ENCODE assay signal across 15 mouse cellular contexts in the genomic region with DNA sequence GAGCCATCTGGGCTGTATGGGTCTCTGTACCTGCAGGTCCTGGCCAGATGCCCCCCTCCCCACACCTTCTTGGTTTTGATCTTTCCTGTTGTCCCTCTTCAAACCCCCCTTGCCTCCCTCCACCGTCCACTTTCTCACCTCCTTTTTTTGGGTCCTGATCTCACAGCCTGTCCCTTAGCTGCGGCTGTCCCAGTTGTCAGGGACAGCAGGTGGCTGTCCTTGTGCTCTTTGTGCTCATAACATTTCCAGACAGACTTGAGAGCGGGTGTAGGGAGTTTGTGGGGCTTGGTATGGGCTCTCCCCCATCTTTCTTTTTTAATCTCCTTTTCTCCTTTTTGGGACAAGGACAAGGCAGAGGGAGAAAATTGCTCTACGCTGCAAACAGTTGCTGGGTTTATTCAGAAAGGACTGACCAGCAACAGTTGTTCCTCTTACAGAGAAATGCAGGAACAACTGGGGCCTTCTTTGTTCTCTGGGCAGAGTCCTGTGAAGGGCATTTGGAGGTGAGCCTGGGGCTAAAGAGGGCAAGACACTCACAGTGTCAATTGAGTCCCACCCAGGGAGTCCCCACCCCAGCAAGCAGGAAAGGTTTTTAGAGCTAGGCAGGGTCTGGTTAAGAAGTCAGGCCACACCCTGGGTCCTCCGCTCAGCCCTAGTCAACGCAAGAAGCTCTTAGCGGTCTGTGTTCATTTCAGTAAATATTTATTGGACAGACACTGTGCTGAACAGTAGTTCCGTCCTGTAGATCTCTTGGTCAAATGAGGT.
DNase-seq lines count a peak whose midpoint lies in the region; ATAC-seq lines count a peak whose summit lies in the region.
"Had no signal": no experiment of that assay in that cellular context is flagged by ENCODE, and none has a peak within 500 bp of the region (broad histone marks: within the 10 kb centered on the region; RNA-seq: fewer than 3 reads in every experiment).

No protein-coding gene starts in this region.

- no peak overlapping the region for H3K9ac ChIP-seq in embryonic facial prominence, embryonic 14.5 days (ENCODE audit: low read depth, low read length)
- H3K9ac ChIP-seq in heart, embryonic 16.5 days (ENCODE audit: low read length), result peak overlapping the region; percentile 23
- no peak overlapping the region for H3K9ac ChIP-seq in neural tube, embryonic 13.5 days
- no peak overlapping the region for H3K9ac ChIP-seq in stomach, embryonic 15.5 days
- no peak overlapping the region for H3K9ac ChIP-seq in forebrain, embryonic 11.5 days (ENCODE audit: low read length)
- H3K9ac ChIP-seq: hindbrain, embryonic 12.5 days; lung, embryonic 14.5 days; midbrain, embryonic 12.5 days had no signal

- H3K4me3 ChIP-seq in embryonic facial prominence, embryonic 14.5 days (ENCODE audit: low read depth, low read length), result no peak overlapping the region
- no peak overlapping the region for H3K4me3 ChIP-seq in embryonic facial prominence, embryonic 10.5 days
- H3K4me3 ChIP-seq in heart, embryonic 16.5 days (ENCODE audit: low read length), result no peak overlapping the region
- no peak overlapping the region for H3K4me3 ChIP-seq in neural tube, embryonic 13.5 days
- H3K4me3 ChIP-seq in stomach, embryonic 15.5 days (replicated peaks), result no peak overlapping the region
- H3K4me3 ChIP-seq in forebrain, embryonic 11.5 days (ENCODE audit: low read depth, low read length), result no peak overlapping the region
- H3K4me3 ChIP-seq: hindbrain, embryonic 12.5 days; midbrain, embryonic 12.5 days had no signal

- no peaks in the 10 kb centered on the region for H3K9me3 ChIP-seq in embryonic facial prominence, embryonic 14.5 days (ENCODE audit: control insufficient read depth, low read length)
- H3K9me3 ChIP-seq in embryonic facial prominence, embryonic 10.5 days, result no peaks in the 10 kb centered on the region
- H3K9me3 ChIP-seq in heart, embryonic 16.5 days (replicated peaks; ENCODE audit: control insufficient read depth, low read length), result no peaks in the 10 kb centered on the region
- no peaks in the 10 kb centered on the region for H3K9me3 ChIP-seq in neural tube, embryonic 13.5 days
- no peaks in the 10 kb centered on the region for H3K9me3 ChIP-seq in stomach, embryonic 15.5 days
- no peaks in the 10 kb centered on the region for H3K9me3 ChIP-seq in forebrain, embryonic 11.5 days (ENCODE audit: control insufficient read depth, low read length)
- H3K9me3 ChIP-seq: hindbrain, embryonic 12.5 days; midbrain, embryonic 12.5 days had no signal

- intact Hi-C loops in heart, postnatal 14 days (cut with DNase I), result no loop called here

- DNase-seq in embryonic facial prominence, embryonic 14.5 days (ENCODE audit: low spot score), result peak; percentile 33
- DNase-seq in embryonic facial prominence, embryonic 10.5 days (ENCODE audit: low spot score), result no peak
- no peak for DNase-seq in heart, postnatal 14 days
- no peak for DNase-seq in neural tube, embryonic 10.5 days (ENCODE audit: extremely low spot score, low spot score)
- no peak for DNase-seq in forebrain, embryonic 11.5 days (ENCODE audit: low spot score)
- DNase-seq: adrenal gland, postnatal 10 days; cerebellum, adult 8-10 months; kidney, adult 11 months; lung, embryonic 14.5 days; thymus, postnatal 4 days had no signal

- H3K27me3 ChIP-seq in embryonic facial prominence, embryonic 14.5 days (replicated peaks; ENCODE audit: control insufficient read depth, insufficient read depth, low read length), result 0 out of 2 replicates have a peak, but pooled peaks cover 20% of the 10 kb centered on the region
- peaks cover 90% of the 10 kb centered on the region for H3K27me3 ChIP-seq in embryonic facial prominence, embryonic 10.5 days (replicated peaks; ENCODE audit: low read depth, poor library complexity, severe bottlenecking)
- H3K27me3 ChIP-seq in heart, embryonic 16.5 days (ENCODE audit: control insufficient read depth, insufficient read depth, low read length), result no peaks in the 10 kb centered on the region
- H3K27me3 ChIP-seq in neural tube, embryonic 13.5 days, result peaks cover 47% of the 10 kb centered on the region
- no peaks in the 10 kb centered on the region for H3K27me3 ChIP-seq in stomach, embryonic 15.5 days (replicated peaks)
- no peaks in the 10 kb centered on the region for H3K27me3 ChIP-seq in forebrain, embryonic 11.5 days (ENCODE audit: control insufficient read depth, insufficient read depth, low read length)

- no peak overlapping the region for H3K4me2 ChIP-seq in embryonic facial prominence, embryonic 14.5 days (ENCODE audit: low read depth, low read length)
- H3K4me2 ChIP-seq in heart, embryonic 16.5 days (ENCODE audit: low read depth, low read length), result peak overlapping the region; percentile 26; the same call in 1 of the 2 replicates
- H3K4me2 ChIP-seq in neural tube, embryonic 13.5 days, result no peak overlapping the region
- H3K4me2 ChIP-seq in stomach, embryonic 15.5 days, result no peak overlapping the region
- H3K4me2 ChIP-seq in forebrain, embryonic 11.5 days (ENCODE audit: low read depth, low read length, severe bottlenecking), result no peak overlapping the region
- H3K4me2 ChIP-seq: hindbrain, embryonic 12.5 days; lung, embryonic 14.5 days; midbrain, embryonic 12.5 days had no signal

- no peak overlapping the region for H3K27ac ChIP-seq in embryonic facial prominence, embryonic 14.5 days (replicated peaks; ENCODE audit: low read depth, low read length)
- no peak overlapping the region for H3K27ac ChIP-seq in embryonic facial prominence, embryonic 10.5 days (replicated peaks)
- H3K27ac ChIP-seq in heart, embryonic 16.5 days (ENCODE audit: low read length), result peak overlapping the region; percentile 83
- 0 out of 2 replicates have a peak overlapping the region, but pooled peaks have one; percentile 0 for H3K27ac ChIP-seq in neural tube, embryonic 13.5 days (replicated peaks)
- peak overlapping the region; percentile 8; the same call in 1 of the 2 replicates for H3K27ac ChIP-seq in stomach, embryonic 15.5 days
- no peak overlapping the region for H3K27ac ChIP-seq in forebrain, embryonic 11.5 days (ENCODE audit: low read depth, low read length)
- H3K27ac ChIP-seq: hindbrain, embryonic 12.5 days; midbrain, embryonic 12.5 days had no signal

- 59% methylated on average over 8 of the region's 8 CpGs for WGBS in embryonic facial prominence, embryonic 14.5 days
- 62% methylated on average over 8 of the region's 8 CpGs for WGBS in embryonic facial prominence, embryonic 10.5 days
- WGBS in heart, embryonic 16.5 days, result 51% methylated on average over 8 of the region's 8 CpGs
- 60% methylated on average over 8 of the region's 8 CpGs for WGBS in neural tube, embryonic 13.5 days
- 44% methylated on average over 8 of the region's 8 CpGs for WGBS in stomach, embryonic 15.5 days
- WGBS in forebrain, embryonic 11.5 days, result 56% methylated on average over 8 of the region's 8 CpGs

- peaks cover 4% of the 10 kb centered on the region; the same call in 1 of the 2 replicates for H3K4me1 ChIP-seq in embryonic facial prominence, embryonic 14.5 days (ENCODE audit: control insufficient read depth, insufficient read depth, low read length)
- H3K4me1 ChIP-seq in embryonic facial prominence, embryonic 10.5 days, result peaks cover 90% of the 10 kb centered on the region
- H3K4me1 ChIP-seq in heart, embryonic 16.5 days (ENCODE audit: control insufficient read depth, insufficient read depth, low read length), result peaks cover 64% of the 10 kb centered on the region
- H3K4me1 ChIP-seq in neural tube, embryonic 13.5 days (replicated peaks), result peaks cover 98% of the 10 kb centered on the region
- H3K4me1 ChIP-seq in stomach, embryonic 15.5 days, result peaks cover 61% of the 10 kb centered on the region; the same call in 1 of the 2 replicates
- H3K4me1 ChIP-seq in forebrain, embryonic 11.5 days (replicated peaks; ENCODE audit: control insufficient read depth, insufficient read depth, low read length), result peaks cover 16% of the 10 kb centered on the region; the same call in 1 of the 2 replicates

- H3K36me3 ChIP-seq in embryonic facial prominence, embryonic 14.5 days (ENCODE audit: control insufficient read depth, insufficient read depth, low read length), result no peaks in the 10 kb centered on the region
- no peaks in the 10 kb centered on the region for H3K36me3 ChIP-seq in embryonic facial prominence, embryonic 10.5 days (replicated peaks)
- no peaks in the 10 kb centered on the region for H3K36me3 ChIP-seq in heart, embryonic 16.5 days (ENCODE audit: control insufficient read depth, insufficient read depth)
- no peaks in the 10 kb centered on the region for H3K36me3 ChIP-seq in neural tube, embryonic 13.5 days
- H3K36me3 ChIP-seq in stomach, embryonic 15.5 days, result no peaks in the 10 kb centered on the region
- no peaks in the 10 kb centered on the region for H3K36me3 ChIP-seq in forebrain, embryonic 11.5 days (ENCODE audit: control insufficient read depth, insufficient read depth, low read length)
- H3K36me3 ChIP-seq: hindbrain, embryonic 12.5 days; midbrain, embryonic 12.5 days had no signal

- no peak for ATAC-seq in embryonic facial prominence, embryonic 14.5 days (ENCODE audit: low read depth)
- ATAC-seq in heart, embryonic 16.5 days (replicated peaks; ENCODE audit: extremely low read depth, insufficient read depth, low FRiP score), result no peak
- ATAC-seq in neural tube, embryonic 13.5 days (ENCODE audit: low read depth), result no peak
- no peak for ATAC-seq in stomach, embryonic 15.5 days (ENCODE audit: insufficient read depth, low FRiP score, low read depth)
- ATAC-seq in forebrain, embryonic 11.5 days (replicated peaks; ENCODE audit: low FRiP score), result no peak

Comparison
In these comparisons a context has a peak if more than half of its experiments do, and no peak if none do; other contexts are left out.
1. H3K27ac ChIP-seq: peak in heart, embryonic 16.5 days (single experiment), neural tube, embryonic 13.5 days (single experiment) and stomach, embryonic 15.5 days (single experiment); none in embryonic facial prominence, embryonic 14.5 days (single experiment), embryonic facial prominence, embryonic 10.5 days (single experiment) and forebrain, embryonic 11.5 days (single experiment).